Comparison of ENCODE assay signal across 8 mouse cellular contexts in genomic region chr1:50961954-50962648, GRCm38 (mm10).
A peak's percentile ranks its signal among the peaks of the same experiment; 100 is the strongest.
DNase-seq lines count a peak whose midpoint lies in the region; ATAC-seq lines count a peak whose summit lies in the region.

No protein-coding gene starts in this region.

- peak; percentile 25 to 89 for DNase-seq in adrenal gland, adult (ENCODE audit: inconsistent age in 2 of 2, low spot score in 1 of 2)
- DNase-seq in adrenal gland, postnatal 4 days (ENCODE audit: low spot score in 2 of 2), result no peak
- DNase-seq in adrenal gland, postnatal 25 days, result peak; percentile 6
- peak; percentile 88 for DNase-seq in embryonic facial prominence, embryonic 11.5 days (ENCODE audit: low spot score)
- peak; percentile 11 to 68 for DNase-seq in lung, adult 18-20 months
- DNase-seq in right cerebral cortex, postnatal 14 days, result peak; percentile 30

- ATAC-seq in embryonic facial prominence, embryonic 11.5 days (replicated peaks; ENCODE audit: insufficient number of reproducible peaks, low FRiP score, low TSS enrichment, low read depth), result no peak
- ATAC-seq in heart, embryonic 15.5 days (replicated peaks; ENCODE audit: insufficient number of reproducible peaks, insufficient read depth, low FRiP score, low read depth), result no peak
- peak; percentile 59; the same call in 1 of the 2 replicates for ATAC-seq in kidney, embryonic 16.5 days (ENCODE audit: low FRiP score, low TSS enrichment)

- no peak overlapping the region for H3K27ac ChIP-seq in embryonic facial prominence, embryonic 11.5 days (replicated peaks; ENCODE audit: low read depth, low read length)
- H3K27ac ChIP-seq in heart, embryonic 15.5 days, result no peak overlapping the region
- H3K27ac ChIP-seq in kidney, embryonic 16.5 days (ENCODE audit: low read length), result no peak overlapping the region

- H3K36me3 ChIP-seq in embryonic facial prominence, embryonic 11.5 days (replicated peaks; ENCODE audit: control insufficient read depth, insufficient read depth, low read depth, low read length), result no peaks in the 10 kb centered on the region
- H3K36me3 ChIP-seq in heart, embryonic 15.5 days, result no peaks in the 10 kb centered on the region
- H3K36me3 ChIP-seq in kidney, embryonic 16.5 days (ENCODE audit: insufficient read depth, low read length), result no peaks in the 10 kb centered on the region

- no peak overlapping the region for H3K4me2 ChIP-seq in embryonic facial prominence, embryonic 11.5 days (ENCODE audit: low read depth, low read length)
- H3K4me2 ChIP-seq in heart, embryonic 15.5 days, result 0 out of 2 replicates have a peak overlapping the region, but pooled peaks have one; percentile 12
- H3K4me2 ChIP-seq in kidney, embryonic 16.5 days (replicated peaks; ENCODE audit: low read depth, low read length), result 0 out of 2 replicates have a peak overlapping the region, but pooled peaks have one; percentile 25

- no peaks in the 10 kb centered on the region for H3K27me3 ChIP-seq in embryonic facial prominence, embryonic 11.5 days (ENCODE audit: control insufficient read depth, insufficient read depth, low read length)
- H3K27me3 ChIP-seq in heart, embryonic 15.5 days, result no peaks in the 10 kb centered on the region
- H3K27me3 ChIP-seq in kidney, embryonic 16.5 days (ENCODE audit: insufficient read depth, low read length), result no peaks in the 10 kb centered on the region

- no peaks in the 10 kb centered on the region for H3K4me1 ChIP-seq in embryonic facial prominence, embryonic 11.5 days (ENCODE audit: control insufficient read depth, insufficient read depth, low read length)
- H3K4me1 ChIP-seq in heart, embryonic 15.5 days (replicated peaks), result no peaks in the 10 kb centered on the region
- no peaks in the 10 kb centered on the region for H3K4me1 ChIP-seq in kidney, embryonic 16.5 days (ENCODE audit: insufficient read depth, low read length)

- no peak overlapping the region for H3K4me3 ChIP-seq in embryonic facial prominence, embryonic 11.5 days (ENCODE audit: low read depth, low read length)
- H3K4me3 ChIP-seq in heart, embryonic 15.5 days, result no peak overlapping the region
- H3K4me3 ChIP-seq in kidney, embryonic 16.5 days (ENCODE audit: low read length), result no peak overlapping the region

- H3K9ac ChIP-seq in embryonic facial prominence, embryonic 11.5 days (replicated peaks; ENCODE audit: low read length), result no peak overlapping the region
- no peak overlapping the region for H3K9ac ChIP-seq in heart, embryonic 15.5 days
- no peak overlapping the region for H3K9ac ChIP-seq in kidney, embryonic 16.5 days (replicated peaks; ENCODE audit: low read length)

- no peaks in the 10 kb centered on the region for H3K9me3 ChIP-seq in embryonic facial prominence, embryonic 11.5 days (replicated peaks; ENCODE audit: control insufficient read depth, low read length)
- H3K9me3 ChIP-seq in heart, embryonic 15.5 days (replicated peaks), result no peaks in the 10 kb centered on the region
- no peaks in the 10 kb centered on the region for H3K9me3 ChIP-seq in kidney, embryonic 16.5 days (ENCODE audit: low read length)

- WGBS in embryonic facial prominence, embryonic 11.5 days, result 54% methylated on average over 5 of the region's 5 CpGs
- WGBS in heart, embryonic 15.5 days, result 39% methylated on average over 5 of the region's 5 CpGs
- WGBS in kidney, embryonic 16.5 days, result 38% methylated on average over 5 of the region's 5 CpGs

Comparison
In these comparisons a context has a peak if more than half of its experiments do, and no peak if none do; other contexts are left out.
1. DNase-seq: peak in adrenal gland, adult (2 of 2), adrenal gland, postnatal 25 days (single experiment), embryonic facial prominence, embryonic 11.5 days (single experiment), lung, adult 18-20 months (2 of 2) and right cerebral cortex, postnatal 14 days (single experiment); none in adrenal gland, postnatal 4 days (0 of 2).